Mouse (Mus musculus) ES-E14 (cell line): ENCODE measurements at regions not wholly inside any gene's neighbourhood (a gene's known extent, or its start where the extent isn't known, plus 50 kb on each side); places are given as distances from the start of the nearest gene placed in this dataset.

Experiments used
- MAFK ChIP-seq: IDR thresholded peaks from 2 replicates; pipeline ENCODE4 v1.6.1; 2014; ENCODE audit warnings: mild to moderate bottlenecking, low read depth, low read length, inconsistent platforms; ENCODE audit not compliant: insufficient read depth
- ZNF384 ChIP-seq: IDR thresholded peaks from 2 replicates; pipeline ENCODE4 v1.6.1; 2012; ENCODE audit warnings: low read depth, low read length, inconsistent platforms

DNA sequence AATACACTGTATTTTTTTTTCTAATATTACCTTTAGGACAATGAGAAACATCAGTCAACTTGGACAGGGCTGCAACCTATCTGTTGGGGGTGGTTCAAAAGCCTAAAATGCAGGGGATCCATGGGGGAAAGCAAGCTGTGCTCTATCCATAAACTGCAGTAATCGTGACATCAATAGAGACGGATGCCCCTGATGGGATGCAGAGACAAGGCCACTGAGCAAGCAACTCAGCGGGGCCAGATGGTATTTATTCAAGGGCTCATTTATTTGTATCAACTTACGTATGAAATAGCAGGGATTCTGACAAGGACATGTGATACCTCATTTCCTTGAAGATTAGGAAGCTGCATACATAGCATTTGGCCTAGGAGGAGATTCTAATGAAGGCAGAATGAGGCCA is 673.5 kb upstream of the A1bg start:
- TF ChIP-seq ZNF384 (no peak), MAFK (no peak)
